Mouse (Mus musculus) small intestine, adult 2 months (tissue): ENCODE data around the gene Theg.

ENCODE experiments used
- CTCF ChIP-seq: fragments of 200-500 bp; IDR thresholded peaks from 2 replicates; pipeline ENCODE4 v1.5.1; 2012; ENCODE audit warnings: low read depth, mild to moderate bottlenecking, control low read depth, inconsistent platforms, low read length, moderate library complexity, mixed read lengths; ENCODE audit not compliant: insufficient replicate concordance, insufficient read length; ENCODE audit errors: extremely low read depth
- POLR2A ChIP-seq: fragments of 200-500 bp; IDR thresholded peaks from 2 replicates; pipeline ENCODE4 v1.6.1; 2012; ENCODE audit warnings: low read depth, mild to moderate bottlenecking, control low read depth, inconsistent platforms, low read length, moderate library complexity

DNA sequence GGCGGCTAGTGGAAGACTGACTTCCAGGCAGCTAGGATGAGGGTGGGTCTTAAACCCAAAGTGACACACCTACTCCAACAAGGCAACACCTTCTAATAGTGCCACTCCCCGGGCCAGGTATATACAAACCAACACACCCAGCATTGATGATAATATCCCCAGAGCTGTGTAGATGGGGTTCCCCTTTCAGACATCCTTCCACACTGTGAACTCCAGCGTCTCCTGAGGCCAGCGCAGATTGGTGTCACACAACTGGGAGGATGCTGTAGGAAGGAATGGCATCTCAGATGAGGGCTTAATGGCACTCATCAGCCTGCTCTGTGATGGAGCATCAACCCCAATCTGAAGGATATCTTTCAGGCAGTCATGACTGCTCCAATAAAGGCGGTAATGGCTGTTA is 29.6 kb downstream of the Theg start:
- TF ChIP-seq POLR2A (no peak), CTCF (no peak)
